Mouse (Mus musculus) gastrocnemius, postnatal 14 days (tissue): ENCODE data around the gene AC124108.1. TPM values are rescaled to one million over a fixed set of nuclear protein-coding genes. Genes with fewer than 3 reads are reported as not detected.
A peak's percentile ranks its signal among the peaks of the same experiment; 100 is the strongest.

Experiments used
- DNase-seq: peaks from one replicate; pipeline ENCODE4 v3.0.0; 2021; ENCODE audit warnings: mixed read lengths
- intact Hi-C: fragments of 180-260 bp; cut with DNase I; formaldehyde crosslinking; loops from one replicate; pipeline ENCODE4 v1.15.1; 2025; ENCODE audit warnings: low total_unique reads
- microRNA-seq, 2 experiments: library from miRNA; unstranded; fragments of <30 nt; microRNA quantifications; one replicate each; pipeline ENCODE4 v1.2.0; 2021
- total RNA-seq, 2 experiments: library from RNA; stranded (reverse); gene quantifications; 2 replicates each; pipeline ENCODE4 v1.2.3; 2021

The AC124108.1 gene
- total RNA-seq, 2 experiments from 2014 or later, result not detected

GRCm38 (mm10) chr1:132229667-132230066 lies 38.4 kb downstream of the AC124108.1 start, which contains the start of gene Gm10188:
Gm10188 (minus strand) TSS chr1:132229767.
- intact Hi-C loops, result loop anchor here (5.0 kb wide), 1 partner anchor 107 kb away; no protein-coding TSS in a partner anchor
- no peak for DNase-seq

- DNase-seq, result no peak
- intact Hi-C loops, result loop anchor here (5.0 kb wide), 1 partner anchor 109 kb away; no protein-coding TSS in a partner anchor
Observed at GRCm38 (mm10) chr1:132231470-132232274, 40.4 kb downstream of the AC124108.1 start.

- intact Hi-C loops, result loop anchor here (5.0 kb wide), 1 partner anchor 111 kb away; no protein-coding TSS in a partner anchor
- peak; percentile 23 for DNase-seq
Observed at GRCm38 (mm10) chr1:132233566-132233965, 42.3 kb downstream of the AC124108.1 start.

DNA sequence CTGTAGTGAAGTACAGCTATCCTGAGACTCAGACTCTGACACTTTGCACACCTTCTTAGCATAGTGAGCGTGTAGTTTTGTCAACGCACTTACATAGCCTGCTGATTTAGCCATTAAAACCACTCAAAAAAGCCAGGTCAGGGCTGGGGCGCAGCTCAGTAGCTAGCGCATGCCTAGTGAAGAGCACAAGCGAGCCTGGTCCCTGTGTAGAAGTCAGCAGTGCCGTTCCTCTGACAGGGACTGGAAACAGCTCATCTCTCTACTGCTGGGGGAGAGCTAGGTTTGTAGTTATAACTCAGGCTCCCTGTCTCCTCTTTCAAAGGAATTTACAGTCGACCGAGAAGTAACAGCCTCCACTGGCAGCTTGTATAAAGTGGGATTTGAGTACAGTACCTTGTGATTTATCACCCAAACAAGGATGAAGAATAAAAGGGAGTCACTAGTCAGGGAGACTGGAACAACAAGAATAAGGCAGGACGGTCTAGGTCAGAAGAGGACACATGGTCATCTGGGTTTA lies 43.6 kb downstream of the AC124108.1 start:
- intact Hi-C loops, result loop anchor here (5.0 kb wide), 1 partner anchor 113 kb away; no protein-coding TSS in a partner anchor
- no peak for DNase-seq

- intact Hi-C loops, result loop anchor here (2.0 kb wide), 1 partner anchor 81 kb away; no protein-coding TSS in a partner anchor
- peak; percentile 44 for DNase-seq
Observed at GRCm38 (mm10) chr1:132237585-132238159, 46.4 kb downstream of the AC124108.1 start.

GRCm38 (mm10) chr1:132245010-132245409 lies 53.8 kb downstream of the AC124108.1 start:
- intact Hi-C loops, result no loop called here
- DNase-seq, result no peak

DNA sequence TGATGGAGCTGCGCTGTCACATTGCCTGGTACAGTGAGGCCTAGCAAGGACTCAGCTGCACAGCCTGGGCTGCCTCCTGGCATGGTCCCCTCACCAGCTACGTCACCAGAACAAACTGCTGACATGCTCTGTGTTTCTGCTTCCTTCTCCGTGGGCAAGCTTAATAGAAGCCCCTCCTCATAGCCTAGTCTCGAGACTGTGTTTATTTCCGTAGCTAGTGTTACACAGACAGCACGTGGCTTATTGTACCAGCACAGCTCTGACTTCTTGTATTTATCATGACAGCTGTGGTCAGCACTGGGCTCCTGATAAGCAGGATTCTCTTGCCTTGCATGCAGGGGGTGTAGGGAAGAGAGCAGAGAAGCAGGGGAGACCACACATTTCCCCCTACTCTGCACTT lies 54.9 kb downstream of the AC124108.1 start:
- no peak for DNase-seq
- intact Hi-C loops, result no loop called here

- DNase-seq, result no peak
- intact Hi-C loops, result no loop called here
Observed at GRCm38 (mm10) chr1:132246641-132247040, 55.4 kb downstream of the AC124108.1 start.

GRCm38 (mm10) chr1:132254467-132254866 lies 63.2 kb downstream of the AC124108.1 start:
- no peak for DNase-seq
- intact Hi-C loops, result no loop called here

Small RNAs within 50 kb of the gene (microRNA-seq; reads per million reads assigned to microRNA genes)
- gene Mir135b, result 1.9 to 6.5 reads per million in 2 experiments

Other genes with a start within 250 kb of the AC124108.1 start
- gene Slc45a3, start 228.5 kb upstream of the AC124108.1 start, total RNA-seq, result 1 to 10 TPM; 1.0 to 1.1 TPM
- 10 to 100 TPM; 65.1 to 65.8 TPM for gene Elk4, start 183.8 kb upstream of the AC124108.1 start, total RNA-seq
- gene Mfsd4a, start 123.4 kb upstream of the AC124108.1 start, total RNA-seq, result 1 to 10 TPM; 2.0 to 2.2 TPM
- 1 to 10 TPM in 1 of 2 experiments, under 1 TPM in 1; 0.92 to 1.6 TPM for gene Cdk18, start 51.8 kb upstream of the AC124108.1 start, total RNA-seq
- gene Lemd1, start within 50 bp of the AC124108.1 start, total RNA-seq, result not detected
- gene Gm10188, start 38.3 kb downstream of the AC124108.1 start, total RNA-seq, result not detected
- under 1 TPM; 0.39 to 0.42 TPM for gene Klhdc8a, start 107.2 kb downstream of the AC124108.1 start, total RNA-seq
- gene Nuak2, start 124.7 kb downstream of the AC124108.1 start, total RNA-seq, result 1 to 10 TPM; 1.1 to 1.5 TPM
- 10 to 100 TPM; 19.4 to 22.9 TPM for gene Tmcc2, start 199.8 kb downstream of the AC124108.1 start, total RNA-seq
- gene Dstyk, start 226.1 kb downstream of the AC124108.1 start, total RNA-seq, result 10 to 100 TPM; 12.2 to 13.8 TPM